Mouse (Mus musculus) kidney, adult 11 months (tissue): ENCODE measurements around the gene Col26a1.
A peak's percentile ranks its signal among the peaks of the same experiment; 100 is the strongest.
"Not testable (repeated sequence)": the region's sequence is repeated elsewhere in the genome, so short reads cannot be mapped to it uniquely, and the experiment has no call there.

ENCODE experiments used
- DNase-seq: peaks from one replicate; pipeline ENCODE4 v3.0.0; 2022

Col26a1 gene

GRCm38 (mm10) chr5:136804246-136804645 is 78.8 kb downstream of the Col26a1 start:
- no peak for DNase-seq

- no peak for DNase-seq
Measured at GRCm38 (mm10) chr5:136802732-136803131, 80.3 kb downstream of the Col26a1 start.

- DNase-seq: no peak
Measured at GRCm38 (mm10) chr5:136796917-136797316, 86.1 kb downstream of the Col26a1 start.

GRCm38 (mm10) chr5:136793807-136794206 is 89.2 kb downstream of the Col26a1 start:
- no peak for DNase-seq

GRCm38 (mm10) chr5:136792541-136792940 is 90.5 kb downstream of the Col26a1 start:
- no peak for DNase-seq

- DNase-seq: no peak
Measured at GRCm38 (mm10) chr5:136791204-136791603, 91.8 kb downstream of the Col26a1 start.

- DNase-seq: peak; percentile 81
Measured at GRCm38 (mm10) chr5:136790570-136791196, 92.3 kb downstream of the Col26a1 start.

GRCm38 (mm10) chr5:136784531-136784930 is 98.5 kb downstream of the Col26a1 start:
- no peak for DNase-seq

- no peak for DNase-seq
Measured at GRCm38 (mm10) chr5:136782600-136782999, 100.4 kb downstream of the Col26a1 start.

GRCm38 (mm10) chr5:136780465-136780864 is 102.5 kb downstream of the Col26a1 start:
- no peak for DNase-seq

- no peak for DNase-seq
Measured at GRCm38 (mm10) chr5:136779946-136780345, 103.1 kb downstream of the Col26a1 start.

GRCm38 (mm10) chr5:136775548-136775947 is 107.5 kb downstream of the Col26a1 start:
- DNase-seq: no peak

- no peak for DNase-seq
Measured at GRCm38 (mm10) chr5:136773044-136774039, 109.7 kb downstream of the Col26a1 start.

- no peak for DNase-seq
Measured at GRCm38 (mm10) chr5:136771132-136771531, 111.9 kb downstream of the Col26a1 start.

GRCm38 (mm10) chr5:136767304-136767703 is 115.7 kb downstream of the Col26a1 start:
- no peak for DNase-seq

GRCm38 (mm10) chr5:136764157-136764669 is 118.8 kb downstream of the Col26a1 start:
- no peak for DNase-seq

GRCm38 (mm10) chr5:136760345-136760744 is 122.7 kb downstream of the Col26a1 start:
- no peak for DNase-seq

GRCm38 (mm10) chr5:136759781-136760180 is 123.2 kb downstream of the Col26a1 start:
- DNase-seq: no peak

GRCm38 (mm10) chr5:136755696-136756095 is 127.3 kb downstream of the Col26a1 start:
- DNase-seq: peak; percentile 7

- DNase-seq: no peak
Measured at GRCm38 (mm10) chr5:136754053-136754591, 128.9 kb downstream of the Col26a1 start.

GRCm38 (mm10) chr5:136753176-136753575 is 129.8 kb downstream of the Col26a1 start:
- not testable (repeated sequence) for DNase-seq

- no peak for DNase-seq
Measured at GRCm38 (mm10) chr5:136752104-136752503, 130.9 kb downstream of the Col26a1 start.

- no peak for DNase-seq
Measured at GRCm38 (mm10) chr5:136746596-136746995, 136.4 kb downstream of the Col26a1 start.
